ENCODE assay signal across 8 mouse cellular contexts in genomic region chr12:79297884-79298636, GRCm38 (mm10). TPM values are rescaled to one million over a fixed set of nuclear protein-coding genes. Genes with fewer than 3 reads are reported as not detected.
A peak's percentile ranks its signal among the peaks of the same experiment; 100 is the strongest.
DNase-seq lines count a peak whose midpoint lies in the region; ATAC-seq and TF ChIP-seq lines count a peak whose summit lies in the region.

No protein-coding gene starts in this region.

- H3K4me3 ChIP-seq in layer of hippocampus, adult 2 months = peak overlapping the region; percentile 88; the same call in 1 of the 2 replicates
- H3K4me3 ChIP-seq in embryonic facial prominence, embryonic 11.5 days (ENCODE audit: low read depth, low read length) = peak overlapping the region; percentile 55
- H3K4me3 ChIP-seq in limb, embryonic 10.5 days = peak overlapping the region; percentile 73
- peak overlapping the region; percentile 69 for H3K4me3 ChIP-seq in neural tube, embryonic 14.5 days (ENCODE audit: low read depth, low read length)

- peak overlapping the region; percentile 60 for H3K4me2 ChIP-seq in embryonic facial prominence, embryonic 11.5 days (ENCODE audit: low read depth, low read length)
- peak overlapping the region; percentile 82 for H3K4me2 ChIP-seq in neural tube, embryonic 14.5 days (ENCODE audit: low read depth, low read length)

- no peak for DNase-seq in layer of hippocampus, adult 2 months (ENCODE audit: low spot score in 2 of 2)
- no peak for DNase-seq in layer of hippocampus, adult 9-10 months (ENCODE audit: low spot score)
- DNase-seq in embryonic facial prominence, embryonic 11.5 days (ENCODE audit: low spot score) = no peak
- no peak for DNase-seq in limb, embryonic 10.5 days (ENCODE audit: low spot score)
- no peak for DNase-seq in cerebellum, postnatal 10 days
- no peak for DNase-seq in cerebellum, adult 9-11 months

- no peak for TF ChIP-seq CTCF in layer of hippocampus, adult 2 months (conservative IDR thresholded peaks at IDR 0.05)

- whole genome bisulfite sequencing in embryonic facial prominence, embryonic 11.5 days = 17% methylated on average over 15 of the region's 15 CpGs
- WGBS in limb, embryonic 10.5 days = 20% methylated on average over 15 of the region's 15 CpGs
- WGBS in neural tube, embryonic 14.5 days = 17% methylated on average over 15 of the region's 15 CpGs

- H3K9ac ChIP-seq in embryonic facial prominence, embryonic 11.5 days (replicated peaks; ENCODE audit: low read length) = peak overlapping the region; percentile 61
- H3K9ac ChIP-seq in neural tube, embryonic 14.5 days (replicated peaks; ENCODE audit: low read depth, low read length) = no peak overlapping the region

- H3K27ac ChIP-seq in layer of hippocampus, adult 2 months = no peak overlapping the region
- H3K27ac ChIP-seq in embryonic facial prominence, embryonic 11.5 days (replicated peaks; ENCODE audit: low read depth, low read length) = no peak overlapping the region
- H3K27ac ChIP-seq in limb, embryonic 10.5 days = peak overlapping the region; percentile 89
- no peak overlapping the region for H3K27ac ChIP-seq in neural tube, embryonic 14.5 days (ENCODE audit: low read depth, low read length)

- no peaks in the 10 kb centered on the region for H3K36me3 ChIP-seq in embryonic facial prominence, embryonic 11.5 days (replicated peaks; ENCODE audit: control insufficient read depth, insufficient read depth, low read depth, low read length)
- peaks cover 6% of the 10 kb centered on the region; the same call in 1 of the 2 replicates for H3K36me3 ChIP-seq in limb, embryonic 10.5 days
- H3K36me3 ChIP-seq in neural tube, embryonic 14.5 days (ENCODE audit: control insufficient read depth, insufficient read depth, low read length) = no peaks in the 10 kb centered on the region

- H3K27me3 ChIP-seq in embryonic facial prominence, embryonic 11.5 days (ENCODE audit: control insufficient read depth, insufficient read depth, low read length) = no peaks in the 10 kb centered on the region
- no peaks in the 10 kb centered on the region for H3K27me3 ChIP-seq in limb, embryonic 10.5 days (ENCODE audit: low read depth, poor library complexity, severe bottlenecking)
- no peaks in the 10 kb centered on the region for H3K27me3 ChIP-seq in neural tube, embryonic 14.5 days (ENCODE audit: control insufficient read depth, insufficient read depth, low read length)

- no peaks in the 10 kb centered on the region for H3K4me1 ChIP-seq in embryonic facial prominence, embryonic 11.5 days (ENCODE audit: control insufficient read depth, insufficient read depth, low read length)
- peaks cover 15% of the 10 kb centered on the region for H3K4me1 ChIP-seq in limb, embryonic 10.5 days
- peaks cover 5% of the 10 kb centered on the region for H3K4me1 ChIP-seq in neural tube, embryonic 14.5 days (ENCODE audit: control insufficient read depth, insufficient read depth, low read length)

- no peaks in the 10 kb centered on the region for H3K9me3 ChIP-seq in embryonic facial prominence, embryonic 11.5 days (replicated peaks; ENCODE audit: control insufficient read depth, low read length)
- H3K9me3 ChIP-seq in limb, embryonic 10.5 days (replicated peaks) = no peaks in the 10 kb centered on the region
- H3K9me3 ChIP-seq in neural tube, embryonic 14.5 days (ENCODE audit: control insufficient read depth, low read length) = no peaks in the 10 kb centered on the region

- no peak for ATAC-seq in embryonic facial prominence, embryonic 11.5 days (replicated peaks; ENCODE audit: insufficient number of reproducible peaks, low FRiP score, low TSS enrichment, low read depth)
- no peak for ATAC-seq in neural tube, embryonic 14.5 days (ENCODE audit: low read depth)
- no peak for ATAC-seq in inflammation-experienced regulatory T-cells, adult 6 months

RNA-seq across cellular contexts. Expression of gene Rad51b, which starts 1.0 kb away (rescaled TPM):
- total RNA-seq in layer of hippocampus, adult 2 months (2021) = under 1 TPM in 1 of 2 experiments, not detected in 1; 0.18 TPM
- 4.9 and 6.3 TPM in 2 replicates for polyA plus RNA-seq in embryonic facial prominence, embryonic 11.5 days (2014; fragmentation: Nextera tagmentation; extraction: Ambion mirVana)
- 6.0 and 7.4 TPM in 2 replicates for polyA plus RNA-seq in limb, embryonic 10.5 days (2016; fragmentation: Nextera tagmentation; extraction: Ambion mirVana)
- polyA plus RNA-seq in neural tube, embryonic 14.5 days (2014; fragmentation: Nextera tagmentation; extraction: Ambion mirVana) = 0.87 and 1.3 TPM in 2 replicates
- polyA plus RNA-seq in inflammation-experienced regulatory T-cells, adult 6 months (2017; shearing (Covaris generic)) = 1 to 10 TPM; 1.2 to 4.0 (median 3.4) TPM

RNA-seq across cellular contexts. Expression of gene Zfyve26, which starts 2.0 kb away (rescaled TPM):
- total RNA-seq in layer of hippocampus, adult 2 months (2021) = 10 to 100 TPM; 34.2 to 40.9 TPM
- polyA plus RNA-seq in embryonic facial prominence, embryonic 11.5 days (2014; fragmentation: Nextera tagmentation; extraction: Ambion mirVana) = 9.7 and 12.4 TPM in 2 replicates
- polyA plus RNA-seq in limb, embryonic 10.5 days (2016; fragmentation: Nextera tagmentation; extraction: Ambion mirVana) = 14.5 and 18.2 TPM in 2 replicates
- 11.6 and 14.1 TPM in 2 replicates for polyA plus RNA-seq in neural tube, embryonic 14.5 days (2014; fragmentation: Nextera tagmentation; extraction: Ambion mirVana)
- polyA plus RNA-seq in inflammation-experienced regulatory T-cells, adult 6 months (2017; shearing (Covaris generic)) = 10 to 100 TPM; 12.6 to 36.8 (median 30.5) TPM
